Mouse (Mus musculus) 3134 (cell line): Measurements from ENCODE around the gene Actl10.

Experiments
- DNase-seq: peaks from one replicate; pipeline ENCODE4 v3.0.0-alpha.2; 2011; ENCODE audit warnings: low spot score; ENCODE audit not compliant: insufficient read length; ENCODE audit errors: extremely low read depth

Actl10 gene

GRCm38 (mm10) chr2:154551476-154551875 lies at the start of gene Actl10:
Actl10 (plus strand) TSS chr2:154551776.
- DNase-seq, result no peak

- DNase-seq, result no peak
Measured at GRCm38 (mm10) chr2:154507076-154507475, 44.5 kb upstream of the Actl10 start.

- no peak for DNase-seq
Measured at GRCm38 (mm10) chr2:154507566-154508283, 43.9 kb upstream of the Actl10 start.

- DNase-seq, result no peak
Measured at GRCm38 (mm10) chr2:154508450-154508849, 43.1 kb upstream of the Actl10 start.

- DNase-seq, result no peak
Measured at GRCm38 (mm10) chr2:154510141-154510540, 41.4 kb upstream of the Actl10 start.

GRCm38 (mm10) chr2:154516944-154517343 lies 34.6 kb upstream of the Actl10 start:
- no peak for DNase-seq

DNA sequence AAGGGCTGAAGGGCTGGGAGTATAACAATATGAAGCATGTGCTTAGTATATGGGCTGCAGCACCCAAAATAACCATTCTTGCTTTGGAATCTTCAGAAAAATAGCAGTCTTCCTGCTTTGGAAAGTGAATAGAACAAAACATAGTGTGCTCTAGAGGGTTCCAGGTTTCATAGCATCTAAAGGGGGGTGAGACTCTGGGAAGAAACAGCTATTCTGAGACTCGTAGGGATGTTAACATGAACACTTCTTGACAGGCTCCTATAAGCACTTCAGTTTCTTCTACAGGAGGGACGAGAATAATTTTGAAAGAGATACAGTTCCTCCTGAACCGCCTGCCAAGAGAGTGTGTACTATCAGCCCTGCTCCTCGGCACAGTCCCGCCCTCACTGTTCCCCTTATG lies 34.2 kb upstream of the Actl10 start:
- no peak for DNase-seq

DNA sequence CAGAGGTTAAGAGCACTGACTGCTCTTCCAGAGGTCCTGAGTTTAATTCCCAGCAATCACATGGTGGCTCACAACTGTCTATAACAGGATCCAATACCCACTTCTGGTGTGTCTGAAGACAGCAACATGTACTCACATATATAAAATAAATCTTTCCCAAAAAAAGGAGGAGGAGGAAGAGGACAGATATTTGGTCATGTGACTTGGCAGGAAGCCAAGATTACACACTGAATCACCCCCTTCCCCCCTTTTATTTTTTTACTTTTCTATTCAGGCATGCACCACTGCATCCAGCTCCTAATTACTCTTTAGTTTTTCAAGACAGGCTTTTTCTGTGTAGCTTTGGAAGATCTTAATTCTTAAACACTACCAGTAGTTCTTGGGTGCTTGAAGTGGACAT lies 30.1 kb upstream of the Actl10 start:
- no peak for DNase-seq

- DNase-seq, result no peak
Measured at GRCm38 (mm10) chr2:154522334-154522733, 29.2 kb upstream of the Actl10 start.

DNA sequence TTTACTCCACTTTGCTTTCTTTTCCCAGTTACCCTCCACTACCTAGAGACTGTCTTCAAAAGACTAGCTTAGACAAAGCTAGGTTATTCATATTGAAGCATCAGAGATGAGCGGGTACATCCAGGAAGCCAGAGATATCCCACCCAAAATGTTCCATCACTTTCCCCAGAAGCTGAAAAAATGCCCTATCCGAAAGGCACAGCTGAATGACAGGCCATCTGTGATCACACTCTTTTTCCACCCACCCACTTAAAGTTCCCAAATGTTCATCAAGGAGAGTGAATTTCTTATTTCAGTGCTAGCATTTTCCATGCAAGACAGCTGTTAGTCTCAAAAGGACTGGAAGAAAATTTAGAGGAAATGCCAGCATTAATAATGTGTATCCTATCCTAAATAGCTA lies 26.3 kb upstream of the Actl10 start:
- DNase-seq, result no peak

- DNase-seq, result no peak
Measured at GRCm38 (mm10) chr2:154526531-154526930, 25.0 kb upstream of the Actl10 start.

DNA sequence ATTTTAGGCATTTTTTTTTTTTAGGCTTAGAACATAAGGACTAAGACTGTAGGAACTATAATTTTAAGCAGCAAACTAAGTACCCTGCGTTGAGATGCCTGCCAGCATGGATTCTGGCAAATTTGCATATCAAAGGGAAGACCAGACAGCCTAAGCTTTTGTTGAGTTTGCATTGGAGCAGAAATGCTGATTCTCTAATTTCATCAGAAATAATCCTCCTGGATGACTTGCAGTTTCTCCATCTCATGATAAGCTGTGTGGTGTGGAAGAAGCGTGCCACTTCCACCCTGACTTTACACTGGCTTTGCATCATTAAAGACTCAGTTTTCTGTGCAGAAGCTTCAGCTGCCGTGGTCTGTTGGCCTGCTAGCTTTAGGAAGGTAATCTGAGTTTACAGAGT lies 18.7 kb upstream of the Actl10 start:
- no peak for DNase-seq

GRCm38 (mm10) chr2:154534704-154535270 lies 16.8 kb upstream of the Actl10 start:
- no peak for DNase-seq

DNA sequence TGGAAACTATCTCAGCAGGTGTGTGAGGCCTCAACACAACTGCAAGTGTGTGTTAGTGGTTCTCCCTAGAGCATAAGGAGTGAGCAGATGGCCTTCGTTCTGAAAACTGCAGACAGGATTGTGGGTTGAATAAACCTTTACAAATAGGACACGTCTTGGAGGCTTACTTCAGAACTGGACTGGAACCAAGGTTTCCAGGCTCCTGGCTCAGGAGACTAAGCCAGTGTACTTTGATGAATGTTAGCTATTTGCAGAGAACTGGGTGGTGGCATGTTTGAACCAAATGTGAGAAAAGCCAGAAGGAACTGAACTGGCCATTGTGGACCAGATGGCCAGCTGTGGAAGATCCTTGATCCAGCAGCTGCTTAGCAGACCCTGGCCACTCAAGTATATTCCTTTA lies 13.3 kb upstream of the Actl10 start:
- no peak for DNase-seq

- DNase-seq, result no peak
Measured at GRCm38 (mm10) chr2:154538710-154539109, 12.9 kb upstream of the Actl10 start.

DNA sequence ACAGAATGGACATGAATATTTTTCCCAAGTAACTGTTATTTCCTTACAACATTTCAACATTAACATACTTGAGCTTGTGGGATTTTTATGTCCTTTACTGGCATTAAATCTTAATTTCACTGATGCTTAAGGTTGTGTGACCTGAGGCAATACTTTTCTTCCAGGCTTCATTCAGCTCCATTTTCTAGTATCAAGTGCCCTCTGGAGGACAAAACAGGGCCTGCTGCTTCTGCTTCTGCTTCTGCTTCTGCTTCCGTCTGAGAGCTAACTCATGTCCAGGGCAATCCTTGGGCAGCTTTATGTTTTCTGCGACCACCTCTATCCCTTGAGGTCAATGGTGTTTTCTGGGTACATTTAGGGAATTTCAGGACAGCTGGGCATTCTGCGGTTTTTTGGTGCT lies 11.9 kb upstream of the Actl10 start:
- DNase-seq, result no peak

DNA sequence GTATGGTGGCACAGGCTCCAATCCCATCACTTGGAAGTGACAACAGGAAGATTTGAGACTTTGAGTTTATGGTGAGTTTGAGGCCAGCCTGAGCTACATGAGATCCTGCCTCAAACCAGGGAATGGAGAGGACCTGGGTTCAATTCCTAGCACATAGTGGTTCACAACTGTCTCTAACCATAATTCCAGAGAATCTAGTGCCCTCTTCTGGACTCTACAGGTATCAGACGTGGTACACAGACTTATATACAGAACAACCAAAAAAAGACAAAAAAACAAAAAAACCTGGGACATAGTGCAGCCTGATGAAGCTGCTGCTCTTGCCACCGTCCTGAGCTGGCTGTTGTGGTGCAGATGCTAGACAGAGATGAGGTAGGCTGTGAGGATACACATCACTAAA lies 9.9 kb upstream of the Actl10 start:
- DNase-seq, result no peak

DNA sequence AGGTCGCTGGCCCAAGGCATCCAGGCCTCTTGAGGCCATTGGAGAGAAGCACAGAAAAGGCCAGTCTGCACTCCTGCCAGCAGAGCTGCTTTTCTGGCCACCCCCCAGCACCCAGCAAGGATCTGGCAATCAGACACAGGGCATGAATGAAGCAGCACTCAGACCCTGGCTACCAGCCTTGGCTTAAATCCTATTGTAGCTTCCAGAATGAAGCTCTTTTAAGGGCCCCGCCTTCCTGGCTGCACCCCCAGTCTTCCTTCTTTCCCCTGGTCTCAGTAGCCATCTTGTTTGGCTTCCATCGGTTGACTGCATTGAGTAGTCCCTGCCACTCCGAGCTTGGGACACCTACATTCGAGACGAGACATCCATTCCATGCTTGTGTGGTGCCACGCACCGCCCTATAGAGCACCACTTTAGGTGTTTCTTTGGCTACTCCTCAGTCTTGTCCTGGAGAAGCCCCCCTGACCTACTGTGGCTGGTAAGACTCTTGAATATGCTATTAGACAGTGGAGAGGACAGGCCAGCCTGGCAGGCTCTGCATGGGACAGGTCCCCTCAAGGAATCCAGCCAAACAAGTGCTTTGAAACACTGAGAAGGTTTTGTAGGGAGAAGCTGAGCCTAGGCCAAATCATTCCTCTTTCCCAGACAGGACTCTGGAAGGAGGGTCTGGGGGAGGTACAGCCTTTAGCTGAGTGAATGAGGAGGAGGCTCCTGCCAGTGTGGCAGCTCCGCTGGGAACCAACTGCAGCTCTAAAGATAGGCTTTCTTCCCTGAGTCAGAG lies 7.8 kb upstream of the Actl10 start:
- no peak for DNase-seq

DNA sequence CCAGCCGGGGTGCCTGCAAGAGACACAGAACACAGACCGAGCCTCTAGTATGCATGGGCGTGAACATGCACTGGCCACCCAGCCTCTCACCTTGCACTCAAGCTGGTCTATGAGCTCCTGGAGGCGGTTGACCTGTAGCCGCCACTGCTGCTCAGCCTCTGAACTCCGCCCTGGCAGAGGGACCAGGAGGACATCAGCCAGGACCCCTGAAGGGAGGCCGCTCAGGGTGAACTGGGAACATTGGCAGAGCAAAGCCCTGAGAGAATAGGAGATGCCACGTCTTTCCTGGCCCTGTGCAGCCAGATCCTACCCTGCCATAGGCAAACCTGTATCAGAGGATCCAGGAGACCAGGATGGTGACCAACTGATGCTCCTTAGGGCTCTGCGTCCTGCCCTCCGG lies 4.9 kb upstream of the Actl10 start, which contains the start of gene 1700003F12Rik:
Gene 1700003F12Rik, plus strand, starts transcription at position 375 of the 400 bp plus-strand sequence.
- DNase-seq, result no peak

- peak; percentile 57 for DNase-seq
Measured at GRCm38 (mm10) chr2:154548688-154549087, 2.9 kb upstream of the Actl10 start.

GRCm38 (mm10) chr2:154549127-154549885 lies 2.3 kb upstream of the Actl10 start:
- DNase-seq, result no peak
